Mouse (Mus musculus): ENCODE data around the gene Dcun1d5. TPM values are rescaled to one million over a fixed set of nuclear protein-coding genes. Genes with fewer than 3 reads are reported as not detected.
"Not testable (repeated sequence)": the region's sequence is repeated elsewhere in the genome, so short reads cannot be mapped to it uniquely, and the experiment has no call there.

Gene Dcun1d5
- polyA plus RNA-seq, 1 experiment = 53.9 TPM

DNA sequence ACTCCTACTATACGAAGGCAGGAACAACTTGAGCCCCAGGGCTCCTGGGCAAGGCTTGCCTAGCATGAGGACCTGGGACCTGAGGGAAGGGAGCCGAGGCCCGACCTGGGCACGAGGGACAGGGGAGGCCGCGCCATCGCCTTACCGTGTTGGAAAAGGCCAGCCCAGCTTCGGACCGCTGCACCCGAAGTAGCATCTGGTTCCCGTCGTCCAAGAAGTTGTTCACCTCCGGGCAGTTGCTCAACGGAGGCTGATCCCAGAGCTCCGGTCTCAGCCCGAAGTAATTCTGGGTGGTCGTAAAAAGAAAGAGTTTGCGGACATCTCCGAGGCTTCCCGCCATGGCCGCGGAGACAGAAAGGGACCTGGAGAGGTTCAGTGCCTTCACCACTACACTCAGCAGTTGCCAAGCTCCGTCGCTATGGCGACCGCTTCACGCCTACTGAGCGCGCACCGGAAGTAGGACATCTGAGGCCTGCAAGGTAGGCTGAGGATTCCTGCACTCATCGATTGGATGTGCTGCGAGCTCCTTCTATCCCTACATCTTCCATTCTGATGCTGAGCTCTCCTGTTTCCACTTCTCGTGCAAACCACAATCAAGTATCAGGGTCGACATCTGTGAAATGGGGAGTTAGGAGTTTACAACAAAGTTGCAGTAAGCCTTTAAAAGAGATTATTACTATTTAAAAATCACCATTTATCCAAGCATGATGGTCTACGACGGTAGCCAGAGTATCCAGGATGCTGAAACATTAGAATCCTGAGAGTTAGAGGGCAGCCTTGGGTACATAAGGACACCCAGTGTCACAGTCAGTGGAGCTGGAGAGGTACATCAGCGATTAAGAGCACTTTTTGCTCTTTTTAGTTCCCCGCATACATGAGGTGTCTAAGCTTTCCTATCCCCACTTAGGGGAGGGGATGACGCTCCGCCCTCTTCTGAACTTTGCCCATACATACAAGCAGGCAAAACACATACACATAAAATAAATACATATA, 7.4 kb upstream of the Dcun1d5 start:
- Histone ChIP-seq H3K27ac (ENCODE audit: insufficient read depth, low read length) (no peak overlapping the region), H3K4me3 (replicated peaks; ENCODE audit: insufficient read depth, low read depth, low read length) (peak overlapping the region; percentile 66), H3K4me1 (ENCODE audit: control insufficient read depth, insufficient read depth, low read length) (no peaks in the 10 kb centered on the region), H3K27me3 (ENCODE audit: control insufficient read depth, insufficient read depth, low read length) (no peaks in the 10 kb centered on the region)
- 9% methylated on average over 41 of the region's 41 CpGs for WGBS
- peak; percentile 91 to 94 for DNase-seq
- TF ChIP-seq CTCF (IDR thresholded peaks at IDR 0.05; ENCODE audit: borderline replicate concordance, insufficient read depth, low read depth, low read length) = no peak
- peak; percentile 43; the same call in 1 of the 2 replicates for TF ChIP-seq POLR2A (IDR thresholded peaks at IDR 0.05; ENCODE audit: borderline replicate concordance, insufficient read depth, low read length)

DNA sequence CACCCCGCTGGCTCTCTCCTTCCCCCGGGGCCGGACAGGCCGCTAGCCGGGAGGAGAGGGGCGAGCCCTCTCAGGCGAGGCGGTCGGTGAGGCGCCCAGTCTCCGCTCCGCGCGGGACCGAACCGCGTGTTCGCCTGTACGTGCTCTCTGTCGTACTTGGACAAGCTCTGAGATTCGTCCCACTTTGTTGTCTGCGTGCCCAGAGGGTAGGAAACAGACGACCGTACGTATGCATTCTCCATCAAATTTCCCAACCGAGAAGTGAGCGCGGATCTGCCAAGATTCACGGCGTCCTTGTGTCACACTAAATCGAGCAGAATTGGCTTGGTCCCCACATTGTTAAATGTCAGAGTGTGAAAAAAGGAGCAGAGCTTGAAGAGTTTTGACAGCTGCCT, 574 bp downstream of the Dcun1d5 start:
- peak overlapping the region; percentile 78 for H3K4me3 ChIP-seq (replicated peaks; ENCODE audit: insufficient read depth, low read depth, low read length)
- TF ChIP-seq POLR2A (IDR thresholded peaks at IDR 0.05; ENCODE audit: borderline replicate concordance, insufficient read depth, low read length) = no peak
- no peak for TF ChIP-seq CTCF (IDR thresholded peaks at IDR 0.05; ENCODE audit: borderline replicate concordance, insufficient read depth, low read depth, low read length)
- WGBS = under 1% methylated on average over 31 of the region's 31 CpGs
- no peak for DNase-seq
- H3K27ac ChIP-seq (ENCODE audit: insufficient read depth, low read length) = no peak overlapping the region; the same call in 1 of the 2 replicates
- H3K27me3 ChIP-seq (ENCODE audit: control insufficient read depth, insufficient read depth, low read length) = no peaks in the 10 kb centered on the region
- H3K4me1 ChIP-seq (ENCODE audit: control insufficient read depth, insufficient read depth, low read length) = no peaks in the 10 kb centered on the region

DNA sequence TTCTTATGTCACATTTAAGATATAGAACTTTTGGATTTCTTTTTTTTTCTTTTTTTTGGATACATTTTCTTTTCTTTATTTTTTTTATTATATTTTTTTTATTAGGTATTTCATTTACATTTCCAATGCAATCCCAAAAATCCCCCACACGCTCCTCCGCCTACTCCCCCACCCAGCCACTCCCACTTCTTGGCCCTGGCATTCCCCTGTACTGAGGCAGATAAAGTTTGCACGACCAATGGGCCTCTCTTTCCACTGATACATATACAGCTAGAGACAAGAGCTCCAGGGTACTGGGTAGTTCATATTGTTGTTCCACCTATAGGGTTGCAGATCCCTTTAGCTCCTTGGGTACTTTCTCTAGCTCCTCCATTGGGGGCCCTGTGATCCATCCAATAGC, 6.4 kb downstream of the Dcun1d5 start:
- not testable (repeated sequence) for DNase-seq; H3K27ac ChIP-seq (ENCODE audit: insufficient read depth, low read length); H3K27me3 ChIP-seq (ENCODE audit: control insufficient read depth, insufficient read depth, low read length); H3K4me1 ChIP-seq (ENCODE audit: control insufficient read depth, insufficient read depth, low read length); H3K4me3 ChIP-seq (replicated peaks; ENCODE audit: insufficient read depth, low read depth, low read length)
- 98% methylated on average over 3 of the region's 3 CpGs for WGBS

GRCm38 (mm10) chr9:7216240-7216639, 31.9 kb downstream of the Dcun1d5 start:
- no peak for DNase-seq
- 47% methylated on average over 2 of the region's 2 CpGs for whole genome bisulfite sequencing
- H3K4me1 ChIP-seq (ENCODE audit: control insufficient read depth, insufficient read depth, low read length) = no peaks in the 10 kb centered on the region
- no peak overlapping the region for H3K4me3 ChIP-seq (replicated peaks; ENCODE audit: insufficient read depth, low read depth, low read length)
- H3K27me3 ChIP-seq (ENCODE audit: control insufficient read depth, insufficient read depth, low read length) = no peaks in the 10 kb centered on the region
- TF ChIP-seq POLR2A (IDR thresholded peaks at IDR 0.05; ENCODE audit: borderline replicate concordance, insufficient read depth, low read length) (no peak), CTCF (IDR thresholded peaks at IDR 0.05; ENCODE audit: borderline replicate concordance, insufficient read depth, low read depth, low read length) (no peak)
- H3K27ac ChIP-seq (ENCODE audit: insufficient read depth, low read length) = no peak overlapping the region

DNA sequence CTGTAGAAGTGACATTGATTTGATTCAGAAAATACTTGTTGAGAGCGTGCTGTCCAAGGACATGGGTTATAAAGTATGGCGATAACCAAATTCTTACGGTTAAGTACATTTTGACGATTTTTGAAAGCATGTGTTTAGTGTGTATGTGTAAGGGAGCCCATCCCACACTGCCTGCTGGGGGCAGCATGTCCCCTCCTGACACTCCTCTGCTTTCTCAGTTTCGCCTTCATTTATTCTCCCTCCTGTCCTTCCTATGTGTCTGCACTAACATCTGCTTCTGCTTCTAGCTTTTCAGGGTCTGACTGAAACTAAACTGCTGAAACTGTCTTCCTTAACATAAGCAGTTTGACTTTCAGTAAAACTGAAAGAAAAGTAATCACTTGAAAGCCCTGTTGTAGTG, 36.7 kb downstream of the Dcun1d5 start:
- WGBS = 91% methylated on average over 5 of the region's 5 CpGs
- H3K27ac ChIP-seq (ENCODE audit: insufficient read depth, low read length) = no peak overlapping the region
- TF ChIP-seq POLR2A (IDR thresholded peaks at IDR 0.05; ENCODE audit: borderline replicate concordance, insufficient read depth, low read length) (no peak), CTCF (IDR thresholded peaks at IDR 0.05; ENCODE audit: borderline replicate concordance, insufficient read depth, low read depth, low read length) (no peak)
- no peaks in the 10 kb centered on the region for H3K4me1 ChIP-seq (ENCODE audit: control insufficient read depth, insufficient read depth, low read length)
- no peak for DNase-seq
- H3K27me3 ChIP-seq (ENCODE audit: control insufficient read depth, insufficient read depth, low read length) = no peaks in the 10 kb centered on the region
- no peak overlapping the region for H3K4me3 ChIP-seq (replicated peaks; ENCODE audit: insufficient read depth, low read depth, low read length)

- Histone ChIP-seq H3K27ac (ENCODE audit: insufficient read depth, low read length) (no peak overlapping the region), H3K27me3 (ENCODE audit: control insufficient read depth, insufficient read depth, low read length) (no peaks in the 10 kb centered on the region), H3K4me3 (replicated peaks; ENCODE audit: insufficient read depth, low read depth, low read length) (no peak overlapping the region), H3K4me1 (ENCODE audit: control insufficient read depth, insufficient read depth, low read length) (no peaks in the 10 kb centered on the region)
- DNase-seq = no peak
- TF ChIP-seq POLR2A (IDR thresholded peaks at IDR 0.05; ENCODE audit: borderline replicate concordance, insufficient read depth, low read length) = no peak
- no peak for TF ChIP-seq CTCF (IDR thresholded peaks at IDR 0.05; ENCODE audit: borderline replicate concordance, insufficient read depth, low read depth, low read length)
- 82% methylated on average over 7 of the region's 7 CpGs for WGBS
These were observed 37.1 kb downstream of the Dcun1d5 start for GRCm38 (mm10) chr9:7221460-7221859.

GRCm38 (mm10) chr9:7238619-7239018, 54.3 kb downstream of the Dcun1d5 start:
- no peak overlapping the region for H3K4me3 ChIP-seq (replicated peaks; ENCODE audit: insufficient read depth, low read depth, low read length)

DNA sequence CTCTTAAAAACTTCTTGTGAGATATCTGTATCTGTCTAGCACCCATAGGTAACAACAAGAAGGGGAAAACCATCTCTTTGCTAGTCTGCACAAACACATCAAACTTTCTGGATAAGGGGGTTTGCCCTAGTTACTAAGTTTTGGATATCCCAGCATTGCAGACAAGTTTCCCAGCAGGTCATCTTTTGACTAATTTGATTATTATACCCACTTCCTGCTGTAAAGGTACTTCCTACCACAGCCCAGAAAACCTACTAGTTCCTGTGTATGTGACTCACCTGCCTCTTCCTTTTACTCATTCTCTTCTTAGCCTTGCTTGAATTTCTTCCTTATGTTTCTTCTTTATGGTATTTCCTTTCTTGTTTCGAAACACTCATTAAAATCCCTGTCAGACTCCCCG, 55.6 kb downstream of the Dcun1d5 start:
- H3K4me3 ChIP-seq (replicated peaks; ENCODE audit: insufficient read depth, low read depth, low read length) = no peak overlapping the region
- 81% methylated on average over 2 of the region's 2 CpGs for WGBS
- TF ChIP-seq POLR2A (IDR thresholded peaks at IDR 0.05; ENCODE audit: borderline replicate concordance, insufficient read depth, low read length) (no peak), CTCF (IDR thresholded peaks at IDR 0.05; ENCODE audit: borderline replicate concordance, insufficient read depth, low read depth, low read length) (no peak)
- no peaks in the 10 kb centered on the region for H3K27me3 ChIP-seq (ENCODE audit: control insufficient read depth, insufficient read depth, low read length)
- H3K27ac ChIP-seq (ENCODE audit: insufficient read depth, low read length) = no peak overlapping the region
- H3K4me1 ChIP-seq (ENCODE audit: control insufficient read depth, insufficient read depth, low read length) = no peaks in the 10 kb centered on the region
- DNase-seq = no peak

More at GRCm38 (mm10) chr9:7238619-7239018, 54.3 kb downstream of the Dcun1d5 start:
- DNase-seq = no peak
- Histone ChIP-seq H3K27me3 (ENCODE audit: control insufficient read depth, insufficient read depth, low read length) (no peaks in the 10 kb centered on the region), H3K27ac (ENCODE audit: insufficient read depth, low read length) (no peak overlapping the region), H3K4me1 (ENCODE audit: control insufficient read depth, insufficient read depth, low read length) (no peaks in the 10 kb centered on the region)
- WGBS = 94% methylated on average over 1 of the region's 1 CpGs
- no peak for TF ChIP-seq CTCF (IDR thresholded peaks at IDR 0.05; ENCODE audit: borderline replicate concordance, insufficient read depth, low read depth, low read length)
- no peak for TF ChIP-seq POLR2A (IDR thresholded peaks at IDR 0.05; ENCODE audit: borderline replicate concordance, insufficient read depth, low read length)
